10 mouse cellular contexts compared by ENCODE assay signal in the genomic region with DNA sequence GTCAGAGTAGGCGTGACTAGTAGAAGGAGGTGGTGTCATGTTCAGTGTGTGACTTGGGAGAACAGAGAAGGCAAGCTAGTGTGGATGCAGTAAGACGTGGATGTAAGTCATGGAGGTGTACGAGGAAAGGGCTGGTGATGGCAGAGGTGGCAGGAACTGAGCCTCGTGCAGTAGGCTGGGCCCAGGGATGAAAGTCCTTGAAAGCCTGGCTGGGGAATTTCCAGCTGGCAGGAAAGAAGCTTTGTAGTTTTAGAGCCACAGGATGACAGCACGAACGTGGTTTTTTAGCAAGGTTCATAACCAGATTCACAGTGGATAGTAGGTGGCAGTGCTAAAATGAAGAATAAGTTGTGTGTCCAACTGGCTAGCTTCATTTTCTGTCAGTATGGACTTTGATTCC. TPM values are rescaled to one million over a fixed set of nuclear protein-coding genes. Genes with fewer than 3 reads are reported as not detected.
A peak's percentile ranks its signal among the peaks of the same experiment; 100 is the strongest.
DNase-seq lines count a peak whose midpoint lies in the region; ATAC-seq and TF ChIP-seq lines count a peak whose summit lies in the region.
"Had no signal": no experiment of that assay in that cellular context is flagged by ENCODE, and none has a peak within 500 bp of the region (broad histone marks: within the 10 kb centered on the region; RNA-seq: fewer than 3 reads in every experiment).

No protein-coding gene starts in this region.

- no peak for ATAC-seq in heart, embryonic 14.5 days (ENCODE audit: insufficient number of reproducible peaks, insufficient read depth, low FRiP score, low read depth)
- ATAC-seq in lung, postnatal 0 days, result no peak
- ATAC-seq in embryonic facial prominence, embryonic 14.5 days (ENCODE audit: low read depth), result peak; percentile 65; the same call in 1 of the 2 replicates
- no peak for ATAC-seq in neural tube, embryonic 14.5 days (ENCODE audit: low read depth)

- H3K9me3 ChIP-seq in heart, embryonic 14.5 days (ENCODE audit: control insufficient read depth, low read length), result no peaks in the 10 kb centered on the region
- H3K9me3 ChIP-seq in lung, postnatal 0 days (ENCODE audit: low read length), result no peaks in the 10 kb centered on the region
- no peaks in the 10 kb centered on the region for H3K9me3 ChIP-seq in embryonic facial prominence, embryonic 14.5 days (ENCODE audit: control insufficient read depth, low read length)
- H3K9me3 ChIP-seq in neural tube, embryonic 14.5 days (ENCODE audit: control insufficient read depth, low read length), result no peaks in the 10 kb centered on the region
- H3K9me3 ChIP-seq: limb, embryonic 13.5 days had no signal

- intact Hi-C loops in heart, postnatal 36 days (cut with DNase I), result no loop called here

- 34% methylated on average over 6 of the region's 6 CpGs for WGBS in heart, embryonic 14.5 days
- WGBS in lung, postnatal 0 days, result 36% methylated on average over 6 of the region's 6 CpGs
- WGBS in embryonic facial prominence, embryonic 14.5 days, result 51% methylated on average over 6 of the region's 6 CpGs
- 44% methylated on average over 6 of the region's 6 CpGs for WGBS in neural tube, embryonic 14.5 days

- DNase-seq in heart, postnatal 36 days, result no peak
- peak; percentile 17 for DNase-seq in lung, postnatal 14 days
- DNase-seq in lung, postnatal 0 days (ENCODE audit: low spot score), result no peak
- peak; percentile 30 for DNase-seq in embryonic facial prominence, embryonic 14.5 days (ENCODE audit: low spot score)
- no peak for DNase-seq in urinary bladder, postnatal 36 days (ENCODE audit: low spot score in 2 of 2)
- DNase-seq in spleen, postnatal 4 days (ENCODE audit: low spot score in 2 of 2), result no peak

- no peak for TF ChIP-seq EP300 in lung, postnatal 0 days (IDR thresholded peaks at IDR 0.05)

- no peak for TF ChIP-seq CTCF in lung, postnatal 0 days (IDR thresholded peaks at IDR 0.05)

- peaks cover 24% of the 10 kb centered on the region for H3K36me3 ChIP-seq in heart, embryonic 14.5 days (ENCODE audit: control insufficient read depth, insufficient read depth, low read length)
- H3K36me3 ChIP-seq in lung, postnatal 0 days (ENCODE audit: insufficient read depth, low read length), result no peaks in the 10 kb centered on the region
- no peaks in the 10 kb centered on the region for H3K36me3 ChIP-seq in embryonic facial prominence, embryonic 14.5 days (ENCODE audit: control insufficient read depth, insufficient read depth, low read length)
- no peaks in the 10 kb centered on the region for H3K36me3 ChIP-seq in neural tube, embryonic 14.5 days (ENCODE audit: control insufficient read depth, insufficient read depth, low read length)

- peak overlapping the region; percentile 23 to 38; a peak in 2 of 4 replicates for H3K27ac ChIP-seq in heart, embryonic 14.5 days (replicated peaks in 1 of 2; ENCODE audit: control insufficient read depth in 1 of 2, insufficient read depth in 1 of 2, low read depth in 2 of 2, low read length in 2 of 2)
- H3K27ac ChIP-seq in lung, postnatal 0 days (ENCODE audit: low read length), result no peak overlapping the region
- no peak overlapping the region for H3K27ac ChIP-seq in embryonic facial prominence, embryonic 14.5 days (replicated peaks; ENCODE audit: low read depth, low read length)
- H3K27ac ChIP-seq in neural tube, embryonic 14.5 days (ENCODE audit: low read depth, low read length), result 0 out of 2 replicates have a peak overlapping the region, but pooled peaks have one; percentile 12
- H3K27ac ChIP-seq: limb, embryonic 13.5 days had no signal

- H3K27me3 ChIP-seq in heart, embryonic 14.5 days (ENCODE audit: control insufficient read depth, insufficient read depth, low read length), result no peaks in the 10 kb centered on the region
- no peaks in the 10 kb centered on the region for H3K27me3 ChIP-seq in lung, postnatal 0 days (replicated peaks; ENCODE audit: insufficient read depth, low read length)
- H3K27me3 ChIP-seq in embryonic facial prominence, embryonic 14.5 days (replicated peaks; ENCODE audit: control insufficient read depth, insufficient read depth, low read length), result no peaks in the 10 kb centered on the region
- no peaks in the 10 kb centered on the region for H3K27me3 ChIP-seq in neural tube, embryonic 14.5 days (ENCODE audit: control insufficient read depth, insufficient read depth, low read length)
- H3K27me3 ChIP-seq: limb, embryonic 13.5 days had no signal

- peaks cover 8 to 15% of the 10 kb centered on the region in 2 experiments; a peak in 3 of 4 replicates for H3K4me1 ChIP-seq in heart, embryonic 14.5 days (ENCODE audit: control insufficient read depth in 2 of 2, insufficient read depth in 2 of 2, low read length in 2 of 2)
- H3K4me1 ChIP-seq in lung, postnatal 0 days (ENCODE audit: insufficient read depth, low read depth, low read length), result no peaks in the 10 kb centered on the region; the same call in 1 of the 2 replicates
- H3K4me1 ChIP-seq in embryonic facial prominence, embryonic 14.5 days (ENCODE audit: control insufficient read depth, insufficient read depth, low read length), result 0 out of 2 replicates have a peak, but pooled peaks cover 3% of the 10 kb centered on the region
- H3K4me1 ChIP-seq in neural tube, embryonic 14.5 days (ENCODE audit: control insufficient read depth, insufficient read depth, low read length), result no peaks in the 10 kb centered on the region

- no peak overlapping the region for H3K4me3 ChIP-seq in heart, embryonic 14.5 days (ENCODE audit: control insufficient read depth in 1 of 2, insufficient read depth in 1 of 2, low read depth in 1 of 2, low read length in 2 of 2)
- H3K4me3 ChIP-seq in lung, postnatal 0 days (ENCODE audit: low read depth, low read length), result no peak overlapping the region
- H3K4me3 ChIP-seq in embryonic facial prominence, embryonic 14.5 days (ENCODE audit: low read depth, low read length), result no peak overlapping the region
- H3K4me3 ChIP-seq in neural tube, embryonic 14.5 days (ENCODE audit: low read depth, low read length), result no peak overlapping the region
- H3K4me3 ChIP-seq: erythroblast, embryonic 14.5 days; limb, embryonic 13.5 days had no signal

- H3K4me2 ChIP-seq in heart, embryonic 14.5 days (ENCODE audit: low read length), result no peak overlapping the region
- H3K4me2 ChIP-seq in lung, postnatal 0 days (replicated peaks; ENCODE audit: low read depth, low read length), result no peak overlapping the region
- H3K4me2 ChIP-seq in embryonic facial prominence, embryonic 14.5 days (ENCODE audit: low read depth, low read length), result no peak overlapping the region
- no peak overlapping the region for H3K4me2 ChIP-seq in neural tube, embryonic 14.5 days (ENCODE audit: low read depth, low read length)
- H3K4me2 ChIP-seq: limb, embryonic 13.5 days had no signal

- no peak overlapping the region for H3K9ac ChIP-seq in heart, embryonic 14.5 days (ENCODE audit: low read length)
- no peak overlapping the region for H3K9ac ChIP-seq in lung, postnatal 0 days (replicated peaks; ENCODE audit: low read depth)
- H3K9ac ChIP-seq in embryonic facial prominence, embryonic 14.5 days (ENCODE audit: low read depth, low read length), result no peak overlapping the region
- no peak overlapping the region for H3K9ac ChIP-seq in neural tube, embryonic 14.5 days (replicated peaks; ENCODE audit: low read depth, low read length)

RNA-seq across cellular contexts. Expression of a gene that starts 41.2 kb away (rescaled TPM):
- 100.0 and 113 TPM in 2 replicates for polyA plus RNA-seq in heart, embryonic 14.5 days (2014; fragmentation: Nextera tagmentation; extraction: Ambion mirVana)
- total RNA-seq in heart, postnatal 36 days (2021), result 100 to 1,000 TPM; 113 to 137 TPM
- polyA plus RNA-seq in lung, postnatal 0 days (2015; fragmentation: Nextera tagmentation; extraction: Ambion mirVana), result 42.8 and 60.1 TPM in 2 replicates
- polyA plus RNA-seq in embryonic facial prominence, embryonic 14.5 days (2014; fragmentation: Nextera tagmentation; extraction: Ambion mirVana), result 65.8 and 76.2 TPM in 2 replicates
- 18.2 and 28.0 TPM in 2 replicates for polyA plus RNA-seq in neural tube, embryonic 14.5 days (2014; fragmentation: Nextera tagmentation; extraction: Ambion mirVana)

Comparison
In these comparisons a context has a peak if more than half of its experiments do, and no peak if none do; other contexts are left out.
1. DNase-seq: peak in lung, postnatal 14 days (single experiment) and embryonic facial prominence, embryonic 14.5 days (single experiment); none in heart, postnatal 36 days (0 of 2), lung, postnatal 0 days (single experiment), urinary bladder, postnatal 36 days (0 of 2) and spleen, postnatal 4 days (0 of 2).
2. H3K27ac ChIP-seq: peak in heart, embryonic 14.5 days (2 of 2) and neural tube, embryonic 14.5 days (single experiment); none in lung, postnatal 0 days (single experiment) and embryonic facial prominence, embryonic 14.5 days (single experiment).